Mouse (Mus musculus) bone marrow, adult 2 months (tissue): ENCODE measurements around the gene AI837181.

Source experiments
- CTCF ChIP-seq: fragments of 200-500 bp; IDR thresholded peaks from 2 replicates; pipeline ENCODE4 v1.5.1; 2011; ENCODE audit warnings: low read length, control low read depth; ENCODE audit not compliant: control insufficient read depth, insufficient read depth
- POLR2A ChIP-seq: fragments of 200-500 bp; IDR thresholded peaks from 2 replicates; pipeline ENCODE4 v1.6.1; 2011; ENCODE audit warnings: low read depth, mild to moderate bottlenecking, control low read depth, low read length, borderline replicate concordance; ENCODE audit not compliant: control insufficient read depth

DNA sequence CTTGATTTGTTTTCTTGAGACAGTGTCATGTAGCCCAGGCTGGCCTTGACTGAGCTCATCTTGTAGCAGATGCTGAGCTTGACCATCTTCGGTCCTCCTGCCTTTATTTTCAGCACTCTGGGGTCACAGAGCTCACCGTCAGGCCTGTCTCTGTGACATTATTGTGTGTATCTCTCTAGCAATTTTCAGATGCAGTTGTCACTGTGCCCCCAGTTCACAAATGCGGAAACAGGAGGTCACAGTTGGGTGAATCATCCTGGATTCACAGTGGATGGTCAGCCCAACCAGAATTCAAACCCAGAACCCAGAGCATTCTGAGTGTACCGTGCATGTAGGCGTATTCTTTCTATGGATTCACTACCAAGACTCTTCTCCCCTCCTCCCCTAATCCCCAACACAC, 20.8 kb downstream of the AI837181 start:
- TF ChIP-seq CTCF (no peak), POLR2A (no peak)
